Mouse (Mus musculus) neural tube, embryonic 11.5 days (tissue): Measurements from ENCODE around the gene Bcl2. TPM values are rescaled to one million over a fixed set of nuclear protein-coding genes. Genes with fewer than 3 reads are reported as not detected.
A peak's percentile ranks its signal among the peaks of the same experiment; 100 is the strongest.

Experiments
- ATAC-seq: fragments of 200-750 bp; cut with Nextera tagmentation; 2 replicates; pipeline ENCODE4 v1.8.0; 2017; ENCODE audit warnings: moderate number of reproducible peaks, mild to moderate bottlenecking, moderate TSS enrichment, moderate library complexity; ENCODE audit not compliant: insufficient read depth, low FRiP score, low TSS enrichment
- DNase-seq: peaks from one replicate; pipeline ENCODE4 v3.0.0-alpha.2; 2015; ENCODE audit warnings: low spot score
- H3K27ac ChIP-seq: fragments of 300-500 bp; sonication (generic); 2 replicates; pipeline ENCODE4 v1.5.1; 2014; ENCODE audit warnings: low read depth, mild to moderate bottlenecking, low read length
- H3K27me3 ChIP-seq: fragments of 300-500 bp; sonication (generic); 2 replicates; pipeline ENCODE4 v1.6.1; 2014; ENCODE audit warnings: mild to moderate bottlenecking, low read length, mixed read lengths; ENCODE audit not compliant: control insufficient read depth, insufficient read depth
- H3K36me3 ChIP-seq: fragments of 300-500 bp; sonication (generic); 2 replicates; pipeline ENCODE4 v1.6.1; 2014; ENCODE audit warnings: mild to moderate bottlenecking, low read length, moderate library complexity, mixed read lengths; ENCODE audit not compliant: control insufficient read depth, insufficient read depth
- H3K4me1 ChIP-seq: fragments of 300-500 bp; sonication (generic); 2 replicates; pipeline ENCODE4 v1.6.1; 2014; ENCODE audit warnings: low read length, mixed read lengths; ENCODE audit not compliant: control insufficient read depth, insufficient read depth
- H3K4me2 ChIP-seq: fragments of 300-500 bp; sonication (generic); 2 replicates; pipeline ENCODE4 v1.6.1; 2014; ENCODE audit warnings: low read depth, mild to moderate bottlenecking, moderate library complexity
- H3K4me3 ChIP-seq: fragments of 300-500 bp; sonication (generic); 2 replicates; pipeline ENCODE4 v1.5.1; 2014; ENCODE audit warnings: low read depth, low read length
- H3K9ac ChIP-seq: fragments of 300-500 bp; sonication (generic); 2 replicates; pipeline ENCODE4 v1.6.1; 2014; ENCODE audit warnings: mild to moderate bottlenecking, low read length
- H3K9me3 ChIP-seq: fragments of 300-500 bp; sonication (generic); 2 replicates; pipeline ENCODE4 v1.6.1; 2016; ENCODE audit warnings: low read length; ENCODE audit not compliant: control insufficient read depth
- WGBS: fragments of 180-500 bp; shearing (Covaris S2); extraction: QIAGEN DNeasy Blood & Tissue Kit; methylation state at CpG from one replicate; pipeline ENCODE4 v1.1.7; 2014; 5-methylcytosine and 5-hydroxymethylcytosine counted together
- polyA plus RNA-seq: library from polyadenylated mRNA; unstranded; fragments of >200 nt; fragmentation: Nextera tagmentation; extraction: Ambion mirVana; gene quantifications from 2 replicates; pipeline ENCODE4 v1.2.1, GENCODE M21; 2014

Bcl2 gene
- polyA plus RNA-seq = 5.5 TPM in 2 replicates

DNA sequence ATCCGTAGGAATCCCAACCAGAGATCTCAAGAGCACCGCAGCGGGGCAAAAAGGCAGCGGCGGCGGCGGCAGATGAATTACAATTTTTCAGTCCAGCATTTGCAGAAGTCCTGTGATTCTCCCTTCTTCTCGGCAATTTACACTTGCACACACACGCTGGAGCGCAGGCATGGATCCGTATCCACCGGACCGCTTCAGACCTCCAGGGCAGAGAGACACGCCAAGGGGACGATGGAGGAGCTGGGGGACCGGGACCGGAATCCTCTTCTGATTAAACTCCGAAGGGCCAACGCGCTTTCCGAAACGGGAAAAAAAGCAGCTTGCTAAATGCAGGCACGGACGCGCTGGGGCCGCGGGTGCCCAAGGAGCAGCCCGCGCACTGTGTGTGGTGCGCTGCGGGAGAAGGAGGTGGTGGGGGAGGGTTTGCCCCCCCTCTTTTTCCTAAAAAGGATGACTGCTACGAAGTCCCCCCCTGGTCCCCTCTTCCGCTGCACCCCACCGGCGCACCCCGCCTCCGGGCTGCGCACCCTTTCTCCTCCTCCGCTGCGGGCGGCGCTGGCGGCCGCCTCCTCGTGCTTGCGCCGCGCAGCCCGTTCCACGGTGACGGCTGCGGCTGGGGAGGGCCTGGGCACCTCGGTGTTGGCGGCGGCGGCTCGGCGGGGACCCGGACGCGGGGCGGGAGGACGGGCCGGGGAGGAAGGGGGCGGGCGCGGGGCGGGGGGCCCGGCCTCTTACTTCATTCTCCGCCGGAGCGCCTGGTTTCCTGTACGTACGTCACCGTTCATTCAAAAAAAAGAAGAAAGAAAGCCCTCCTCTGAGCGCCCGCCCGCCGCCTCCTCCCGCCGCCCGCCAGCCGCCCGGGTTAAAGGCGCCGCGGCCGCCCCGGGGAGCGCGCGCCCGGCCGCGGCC lies at the start of gene Bcl2:
TSS of gene Bcl2 (minus strand) at position 654 of the 909 bp plus-strand sequence.
- under 1% methylated on average over 41 of the region's 95 CpGs for WGBS
- H3K27ac ChIP-seq = peak within 1 kb of the TSS; percentile 83
- no peaks in the 10 kb centered on the region for H3K9me3 ChIP-seq
- H3K4me3 ChIP-seq = peak within 1 kb of the TSS; percentile 74
- H3K9ac ChIP-seq = peak within 1 kb of the TSS; percentile 92
- H3K4me1 ChIP-seq = peaks cover 8% of the 10 kb centered on the region; the same call in 1 of the 2 replicates
- no peaks in the 10 kb centered on the region for H3K36me3 ChIP-seq
- DNase-seq (peak; percentile 81), ATAC-seq (peak; percentile 81)
- no peaks in the 10 kb centered on the region for H3K27me3 ChIP-seq
- peak within 1 kb of the TSS; percentile 75 for H3K4me2 ChIP-seq

DNA sequence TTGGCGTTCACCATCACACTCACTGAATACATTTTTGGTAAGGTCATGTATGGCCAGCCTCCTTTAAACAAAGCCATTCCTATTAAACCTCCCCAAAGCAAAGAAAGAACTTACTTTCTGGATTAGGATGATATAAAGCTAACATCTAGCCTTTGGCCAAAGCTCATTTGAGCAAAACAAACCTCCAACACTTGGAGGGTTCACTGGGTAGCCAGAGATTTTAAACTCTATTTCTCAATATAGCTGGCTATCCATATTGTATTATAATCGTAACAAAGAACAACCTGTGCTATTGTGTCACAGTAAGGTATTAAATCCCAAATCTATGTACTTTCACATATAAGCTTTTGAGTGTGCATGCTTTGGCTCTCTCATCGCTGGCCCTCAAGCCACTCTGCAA lies 46.7 kb upstream of the Bcl2 start:
- no peak overlapping the region for H3K27ac ChIP-seq
- H3K4me2 ChIP-seq = no peak overlapping the region
- DNase-seq (no peak), ATAC-seq (no peak)
- no peaks in the 10 kb centered on the region for H3K36me3 ChIP-seq
- no peaks in the 10 kb centered on the region for H3K9me3 ChIP-seq
- no peak overlapping the region for H3K4me3 ChIP-seq
- H3K27me3 ChIP-seq = no peaks in the 10 kb centered on the region
- peaks cover 6% of the 10 kb centered on the region; the same call in 1 of the 2 replicates for H3K4me1 ChIP-seq
- WGBS = 89% methylated on average over 3 of the region's 3 CpGs
- H3K9ac ChIP-seq = no peak overlapping the region

DNA sequence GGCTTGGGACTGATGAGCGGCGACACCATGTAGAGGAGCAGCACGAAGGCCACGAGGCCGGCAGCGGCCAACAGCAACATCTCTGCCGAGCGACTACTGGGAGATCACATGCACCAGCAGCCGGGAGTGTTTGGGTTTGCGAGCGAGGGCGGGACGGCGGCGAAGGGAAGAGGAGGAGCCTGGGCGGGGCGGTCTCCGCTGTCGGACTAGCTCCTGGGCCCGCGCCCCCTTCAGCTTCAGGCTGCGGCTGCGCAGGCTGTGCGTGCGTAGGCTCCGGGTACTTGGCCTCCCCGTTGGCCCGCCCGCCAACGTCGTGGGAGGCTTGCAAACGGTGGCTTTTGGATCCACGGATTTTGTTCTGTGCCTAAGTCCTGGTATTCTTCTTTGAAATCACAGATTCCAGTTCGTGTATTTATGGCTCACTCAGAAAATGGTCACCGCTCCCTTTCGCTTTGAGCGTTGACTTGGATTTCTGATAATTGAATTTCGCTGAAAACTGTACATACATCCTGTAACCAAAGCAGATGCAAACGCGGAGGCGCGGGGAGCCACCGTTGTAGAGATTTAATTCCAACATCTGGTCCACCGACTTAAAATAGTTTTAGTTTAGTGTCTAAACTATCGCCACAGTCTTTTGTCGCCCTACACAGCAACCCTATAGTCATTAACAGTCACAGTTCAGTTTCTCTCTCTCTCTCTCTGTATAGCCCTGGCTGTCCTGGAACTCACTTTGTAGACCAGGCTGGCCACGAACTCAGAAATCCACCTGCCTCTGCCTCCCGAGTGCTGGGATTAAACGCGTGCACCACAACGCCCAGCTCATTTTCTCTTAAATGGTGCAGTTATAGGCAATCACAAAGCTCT lies 45.7 kb upstream of the Bcl2 start, which contains the start of gene Kdsr:
TSS of gene Kdsr (minus strand) at position 156 of the 864 bp plus-strand sequence.
- 4% methylated on average over 47 of the region's 51 CpGs for WGBS
- Histone ChIP-seq H3K9ac (peak within 1 kb of the TSS; percentile 69), H3K27me3 (no peaks in the 10 kb centered on the region), H3K4me2 (peak within 1 kb of the TSS; percentile 97), H3K9me3 (no peaks in the 10 kb centered on the region), H3K36me3 (no peaks in the 10 kb centered on the region), H3K27ac (peak within 1 kb of the TSS; percentile 53), H3K4me1 (peaks cover 6% of the 10 kb centered on the region; the same call in 1 of the 2 replicates), H3K4me3 (peak within 1 kb of the TSS; percentile 64)
- ATAC-seq (peak; percentile 98), DNase-seq (peak; percentile 97)

DNA sequence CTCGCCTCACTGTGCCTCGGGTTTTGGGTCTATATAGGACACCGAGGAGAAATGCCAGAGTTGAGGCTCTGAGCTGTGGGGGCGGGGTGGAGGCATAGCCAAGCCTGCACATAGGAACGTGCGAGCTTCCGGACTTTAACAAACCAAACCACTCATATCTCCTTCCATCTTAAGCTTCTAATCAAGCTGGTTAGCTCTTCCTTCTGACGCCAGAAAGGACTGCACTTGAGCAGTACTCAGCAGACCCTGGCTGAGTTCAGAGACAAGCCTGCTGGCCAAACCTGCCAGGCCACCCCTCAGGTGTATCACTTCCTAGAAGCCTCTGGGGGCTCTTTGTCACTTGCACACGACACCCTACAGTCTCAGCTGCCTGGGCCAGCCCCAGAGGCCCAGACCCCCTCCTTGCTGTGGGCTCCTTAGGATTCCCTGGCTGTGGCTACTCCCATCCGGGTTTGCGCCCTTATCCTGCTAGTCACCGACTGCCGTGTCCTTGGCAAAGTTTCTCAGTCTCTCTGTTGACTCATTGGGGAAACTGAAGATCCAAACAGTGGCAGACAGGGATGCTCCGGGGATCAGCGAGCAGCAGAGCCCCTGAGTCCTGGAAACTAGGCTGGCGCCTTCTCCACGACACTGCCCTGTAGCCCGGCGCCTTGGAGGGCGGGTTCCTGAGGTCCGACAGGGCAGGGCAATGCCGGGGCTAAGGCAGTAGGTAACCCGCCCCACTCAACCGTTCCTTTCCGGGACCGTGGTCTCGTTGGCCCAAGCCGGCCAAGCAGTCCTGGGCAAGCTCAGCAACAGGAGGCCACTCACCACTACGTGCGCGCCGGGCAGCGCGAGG lies 44.9 kb upstream of the Bcl2 start:
- 4% methylated on average over 34 of the region's 34 CpGs for WGBS
- Histone ChIP-seq H3K36me3 (no peaks in the 10 kb centered on the region), H3K9ac (peak overlapping the region; percentile 69), H3K27ac (peak overlapping the region; percentile 39; the same call in 1 of the 2 replicates), H3K4me2 (peak overlapping the region; percentile 97), H3K4me1 (peaks cover 6% of the 10 kb centered on the region; the same call in 1 of the 2 replicates), H3K4me3 (peak overlapping the region; percentile 64), H3K27me3 (no peaks in the 10 kb centered on the region), H3K9me3 (no peaks in the 10 kb centered on the region)
- ATAC-seq (peak; percentile 16; the same call in 1 of the 2 replicates), DNase-seq (peak; percentile 21)

DNA sequence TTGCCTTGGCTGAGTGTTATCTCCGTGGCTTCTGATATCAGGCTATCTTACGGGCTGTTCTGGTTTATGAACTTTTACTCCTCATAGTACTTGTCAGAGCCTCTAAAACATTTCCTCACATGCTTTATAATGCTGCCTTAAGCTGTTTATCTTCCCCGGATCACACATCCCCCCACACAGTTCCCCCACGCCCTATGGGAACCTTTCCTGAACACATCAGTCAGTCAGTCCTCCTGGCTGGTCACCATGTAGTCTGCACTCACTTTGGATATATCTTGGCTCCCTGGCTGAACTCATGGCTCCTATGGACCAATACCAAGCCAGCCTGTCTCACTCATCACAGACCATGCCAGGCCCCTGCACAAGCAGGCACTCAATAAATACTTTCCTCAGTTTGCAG lies 42.6 kb upstream of the Bcl2 start:
- Histone ChIP-seq H3K4me1 (peaks cover 6% of the 10 kb centered on the region; the same call in 1 of the 2 replicates), H3K36me3 (no peaks in the 10 kb centered on the region), H3K4me2 (no peak overlapping the region), H3K27me3 (no peaks in the 10 kb centered on the region), H3K27ac (no peak overlapping the region), H3K9ac (no peak overlapping the region), H3K4me3 (no peak overlapping the region), H3K9me3 (no peaks in the 10 kb centered on the region)
- DNase-seq = no peak
- no peak for ATAC-seq
- 89% methylated on average over 4 of the region's 4 CpGs for WGBS

DNA sequence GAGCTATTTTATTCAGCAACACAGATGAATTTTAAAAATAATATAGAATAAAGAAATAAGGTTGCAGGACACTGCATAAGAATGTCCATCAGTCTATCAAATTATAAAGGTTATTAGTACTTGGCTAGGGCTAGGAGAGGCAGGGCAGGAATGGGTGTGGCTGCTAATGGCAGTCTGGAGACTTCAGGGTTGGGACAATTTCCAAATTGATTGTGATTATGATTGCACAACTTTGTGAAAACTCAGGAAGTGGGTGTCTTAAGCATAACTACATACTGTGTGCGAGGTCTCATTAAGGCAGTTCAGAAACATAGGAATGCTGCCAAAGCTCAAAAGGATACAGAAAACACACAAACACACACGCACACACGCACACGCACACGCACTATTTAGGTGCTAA lies 37.9 kb upstream of the Bcl2 start:
- no peak overlapping the region for H3K4me2 ChIP-seq
- H3K36me3 ChIP-seq = no peaks in the 10 kb centered on the region
- no peak overlapping the region for H3K27ac ChIP-seq
- DNase-seq (no peak), ATAC-seq (no peak)
- no peaks in the 10 kb centered on the region for H3K27me3 ChIP-seq
- no peak overlapping the region for H3K4me3 ChIP-seq
- no peak overlapping the region for H3K9ac ChIP-seq
- no peaks in the 10 kb centered on the region for H3K9me3 ChIP-seq
- 96% methylated on average over 5 of the region's 5 CpGs for WGBS
- H3K4me1 ChIP-seq = no peaks in the 10 kb centered on the region

DNA sequence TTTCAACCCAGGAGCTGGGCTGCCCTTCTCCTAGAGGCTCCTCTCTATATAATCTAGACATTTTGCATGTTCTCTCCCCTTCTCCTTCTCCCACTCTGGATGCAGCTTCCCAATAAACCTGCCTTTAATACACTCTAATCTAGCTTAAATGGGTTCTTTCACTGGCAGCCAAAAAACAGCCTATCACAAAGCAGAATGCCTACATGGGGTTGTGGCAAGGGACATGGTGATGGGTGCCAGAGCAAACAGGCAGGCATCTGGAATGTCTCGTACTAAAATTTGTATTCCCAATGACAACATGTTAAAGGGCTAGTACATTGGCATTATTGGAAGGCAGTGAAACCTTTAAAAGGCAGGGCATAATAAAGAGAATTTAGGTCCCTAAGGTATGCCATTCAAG lies 36.6 kb upstream of the Bcl2 start:
- H3K9ac ChIP-seq = no peak overlapping the region
- H3K4me3 ChIP-seq = no peak overlapping the region
- H3K4me2 ChIP-seq = no peak overlapping the region
- ATAC-seq (no peak), DNase-seq (no peak)
- 87% methylated on average over 1 of the region's 1 CpGs for whole genome bisulfite sequencing
- no peak overlapping the region for H3K27ac ChIP-seq
- no peaks in the 10 kb centered on the region for H3K36me3 ChIP-seq
- H3K4me1 ChIP-seq = no peaks in the 10 kb centered on the region
- H3K9me3 ChIP-seq = no peaks in the 10 kb centered on the region
- H3K27me3 ChIP-seq = no peaks in the 10 kb centered on the region
